In the genomic region with DNA sequence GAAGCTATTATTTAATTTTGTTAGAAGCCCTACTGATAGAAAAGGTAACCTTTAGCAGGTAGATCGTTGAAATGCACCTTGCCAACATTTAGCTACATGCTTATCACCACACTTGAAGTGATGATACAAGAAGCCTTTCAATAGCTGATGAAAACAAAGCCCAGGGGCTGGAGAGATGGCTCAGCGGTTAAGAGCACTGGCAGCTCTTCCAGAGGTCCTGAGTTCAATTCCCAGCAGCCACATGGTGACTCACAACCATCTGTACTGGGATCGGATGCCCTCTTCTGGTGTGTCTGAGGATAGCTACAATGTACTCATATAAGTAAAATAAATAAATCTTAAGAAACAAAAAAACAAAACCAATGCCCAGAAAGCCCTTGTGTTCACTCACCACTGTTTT, we compare ENCODE assay signal across 16 mouse cellular contexts.
"Had no signal": no experiment of that assay in that cellular context is flagged by ENCODE, and none has a peak within 500 bp of the region (broad histone marks: within the 10 kb centered on the region; RNA-seq: fewer than 3 reads in every experiment).

No protein-coding gene starts in this region.

- H3K36me3 ChIP-seq: limb, embryonic 15.5 days; midbrain, embryonic 13.5 days had no signal

- H3K4me2 ChIP-seq: limb, embryonic 12.5 days; limb, embryonic 15.5 days; lung, embryonic 14.5 days; midbrain, embryonic 13.5 days had no signal

- H3K27ac ChIP-seq: limb, embryonic 12.5 days; limb, embryonic 15.5 days; midbrain, embryonic 10.5 days; midbrain, embryonic 13.5 days had no signal

- ATAC-seq: intestine, embryonic 16.5 days; lung, postnatal 0 days; midbrain, embryonic 13.5 days had no signal

- H3K27me3 ChIP-seq: limb, embryonic 12.5 days; limb, embryonic 15.5 days; megakaryocyte, embryonic 14.5 days; midbrain, embryonic 13.5 days had no signal

- H3K4me3 ChIP-seq: limb, embryonic 12.5 days; limb, embryonic 15.5 days; midbrain, embryonic 10.5 days; midbrain, embryonic 13.5 days had no signal

- DNase-seq: kidney, adult 18-20 months; kidney, adult 9 months; kidney, postnatal 14 days; kidney, postnatal 4 days; left cerebral cortex, postnatal 4 days; lung, embryonic 14.5 days; lung, postnatal 36 days; thymus, adult 18-20 months; thymus, postnatal 36 days had no signal

- H3K9ac ChIP-seq: limb, embryonic 12.5 days; limb, embryonic 15.5 days; lung, embryonic 14.5 days; midbrain, embryonic 13.5 days had no signal

- H3K9me3 ChIP-seq: limb, embryonic 12.5 days; limb, embryonic 15.5 days; megakaryocyte, embryonic 14.5 days; midbrain, embryonic 10.5 days; midbrain, embryonic 13.5 days had no signal
